Mouse (Mus musculus) E14TG2a.4 (cell line): ENCODE data around the gene Klrb1f.
"Not testable (repeated sequence)": the region's sequence is repeated elsewhere in the genome, so short reads cannot be mapped to it uniquely, and the experiment has no call there.

ENCODE experiments used
- CTCF ChIP-seq: conservative IDR thresholded peaks from 2 replicates; pipeline ENCODE4 v1.5.1; 2014; ENCODE audit warnings: low read length
- POU5F1 ChIP-seq: IDR thresholded peaks from 2 replicates; pipeline ENCODE4 v1.6.1; 2014; ENCODE audit warnings: low read length, borderline replicate concordance

GRCm38 (mm10) chr6:129012012-129012411 is 33.7 kb upstream of the Klrb1f start:
- not testable (repeated sequence) for TF ChIP-seq CTCF, POU5F1
